Mouse (Mus musculus) urinary bladder, adult 2 months (tissue): ENCODE data around the gene Gm4881. TPM values are rescaled to one million over a fixed set of nuclear protein-coding genes. Genes with fewer than 3 reads are reported as not detected.
"Not testable (repeated sequence)": the region's sequence is repeated elsewhere in the genome, so short reads cannot be mapped to it uniquely, and the experiment has no call there.

Source experiments
- DNase-seq: peaks from one replicate; pipeline ENCODE4 v3.0.0; 2022; ENCODE audit warnings: low spot score
- polyA plus RNA-seq: library from polyadenylated mRNA; depleted of rRNA; stranded (reverse); fragments of >200 nt; gene quantifications from 2 replicates; pipeline ENCODE4 v1.2.3, GENCODE M21; 2012

The Gm4881 gene
- polyA plus RNA-seq, 1 experiment, result not detected

- no peak for DNase-seq
Measured at GRCm38 (mm10) chr7:24896269-24896668, 48.0 kb downstream of the Gm4881 start.

GRCm38 (mm10) chr7:24895749-24896148 lies 48.5 kb downstream of the Gm4881 start:
- DNase-seq, result not testable (repeated sequence)

GRCm38 (mm10) chr7:24892125-24892583 lies 52.1 kb downstream of the Gm4881 start:
- no peak for DNase-seq

GRCm38 (mm10) chr7:24891241-24892124 lies 52.8 kb downstream of the Gm4881 start:
- DNase-seq, result no peak

GRCm38 (mm10) chr7:24890281-24891216 lies 53.7 kb downstream of the Gm4881 start:
- no peak for DNase-seq

- DNase-seq, result no peak
Measured at GRCm38 (mm10) chr7:24889431-24890220, 54.7 kb downstream of the Gm4881 start.

- DNase-seq, result no peak
Measured at GRCm38 (mm10) chr7:24887096-24887495, 57.2 kb downstream of the Gm4881 start.

GRCm38 (mm10) chr7:24886308-24886633 lies 58.0 kb downstream of the Gm4881 start:
- DNase-seq, result no peak

- no peak for DNase-seq
Measured at GRCm38 (mm10) chr7:24885468-24886307, 58.6 kb downstream of the Gm4881 start.

- no peak for DNase-seq
Measured at GRCm38 (mm10) chr7:24884693-24885291, 59.5 kb downstream of the Gm4881 start.

GRCm38 (mm10) chr7:24883896-24884692 lies 60.2 kb downstream of the Gm4881 start, which contains the start of gene Rps19:
TSS of gene Rps19 (plus strand) at chr7:24884371.
- DNase-seq, result peak; percentile 98

- DNase-seq, result no peak
Measured at GRCm38 (mm10) chr7:24882416-24883199, 61.7 kb downstream of the Gm4881 start.

- no peak for DNase-seq
Measured at GRCm38 (mm10) chr7:24879620-24880019, 64.7 kb downstream of the Gm4881 start.

GRCm38 (mm10) chr7:24877588-24877987 lies 66.7 kb downstream of the Gm4881 start:
- DNase-seq, result no peak
